Mouse (Mus musculus): Measurements from ENCODE around the gene Efr3b.
A peak's percentile ranks its signal among the peaks of the same experiment; 100 is the strongest.

Efr3b gene

GRCm38 (mm10) chr12:4037511-4037910, 1.2 kb downstream of the Efr3b start:
- no peak for DNase-seq (ENCODE audit: low spot score in 2 of 2)

DNA sequence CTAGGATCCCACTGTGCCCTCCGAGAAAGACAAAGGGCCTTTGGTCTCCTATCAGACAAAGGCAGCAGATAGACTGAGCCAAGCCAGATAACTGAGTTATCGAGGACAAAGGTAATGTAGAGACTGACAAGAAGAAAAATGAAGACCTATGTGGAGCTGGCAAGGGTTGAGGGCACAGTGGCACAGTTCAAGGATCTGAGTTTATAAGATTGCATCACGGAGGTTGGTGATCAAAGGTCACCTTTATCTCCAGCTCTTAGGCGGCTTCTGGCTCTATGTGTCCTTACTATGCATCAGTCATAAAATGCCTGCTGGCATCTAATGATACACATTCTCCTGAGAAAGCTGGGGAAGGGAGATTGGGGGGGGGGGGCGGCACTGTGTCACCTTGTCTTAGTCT, 2.6 kb downstream of the Efr3b start:
- no peak for DNase-seq (ENCODE audit: low spot score in 2 of 2)

DNA sequence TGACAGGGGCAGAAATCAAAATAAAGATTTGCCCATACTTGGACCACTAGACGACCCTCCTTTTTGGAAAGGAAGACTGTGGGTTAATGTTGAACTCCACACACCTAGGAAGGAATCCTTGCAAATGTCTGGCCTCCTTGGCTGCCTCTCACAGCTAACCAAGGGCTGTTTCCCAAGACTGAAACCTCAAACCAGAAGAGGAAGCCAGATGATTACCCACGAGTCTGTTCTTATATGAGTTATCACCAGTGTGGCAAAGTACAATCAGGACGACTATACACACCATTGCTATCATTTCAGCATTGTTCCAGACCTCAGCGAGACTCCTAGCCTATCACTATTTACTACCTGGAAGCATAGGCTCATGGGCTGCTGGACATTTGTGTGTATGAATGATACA, 9.7 kb downstream of the Efr3b start:
- DNase-seq (ENCODE audit: low spot score in 2 of 2): no peak

GRCm38 (mm10) chr12:4028516-4028915, 10.2 kb downstream of the Efr3b start:
- DNase-seq (ENCODE audit: low spot score in 2 of 2): peak; percentile 74 to 82

GRCm38 (mm10) chr12:4024356-4024755, 14.4 kb downstream of the Efr3b start:
- DNase-seq (ENCODE audit: low spot score in 2 of 2): peak in 1 of 2 experiments; percentile 31

DNA sequence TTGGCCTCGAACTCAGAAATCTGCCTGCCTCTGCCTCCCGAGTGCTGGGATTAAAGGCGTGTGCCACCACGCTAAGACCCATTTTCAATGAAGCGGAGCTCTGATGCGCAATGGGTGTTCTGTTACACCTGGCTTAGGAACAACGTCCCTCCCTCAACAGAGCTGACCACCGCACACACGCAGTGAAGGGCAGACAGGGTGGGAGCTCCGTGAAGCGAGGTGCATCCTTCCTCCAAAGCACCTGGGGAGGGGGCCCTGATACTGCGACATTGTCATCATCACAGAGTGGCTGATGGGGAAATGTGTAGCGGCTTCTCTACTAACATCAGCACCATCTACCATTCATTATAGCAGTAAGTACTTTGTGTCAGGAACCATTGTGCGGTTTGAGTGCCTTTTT, 15.2 kb downstream of the Efr3b start:
- DNase-seq (ENCODE audit: low spot score in 2 of 2): peak in 1 of 2 experiments; percentile 17

GRCm38 (mm10) chr12:4022845-4023244, 15.9 kb downstream of the Efr3b start:
- peak; percentile 67 to 73 for DNase-seq (ENCODE audit: low spot score in 2 of 2)

- DNase-seq (ENCODE audit: low spot score in 2 of 2): peak in 1 of 2 experiments; percentile 58
Measured at GRCm38 (mm10) chr12:4020505-4020904, 18.2 kb downstream of the Efr3b start.

DNA sequence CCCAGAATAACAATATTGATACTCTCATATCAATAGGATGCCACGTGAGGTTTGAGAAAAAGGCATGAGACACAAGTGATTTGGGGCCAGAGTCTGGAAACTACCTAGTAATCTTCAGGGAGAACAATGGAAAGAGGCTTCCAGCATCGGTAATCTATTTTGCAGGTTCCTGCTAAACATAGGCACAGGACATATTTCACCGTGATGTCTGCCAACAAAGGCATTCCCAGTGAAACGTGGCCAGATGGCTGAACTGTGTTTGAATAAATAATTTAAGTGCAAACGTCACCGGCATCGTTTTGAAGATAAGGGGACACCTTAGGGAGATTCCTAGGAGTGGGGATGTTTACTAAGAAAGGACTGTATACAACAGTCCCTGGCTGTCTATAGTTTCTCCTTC, 22.4 kb downstream of the Efr3b start:
- DNase-seq (ENCODE audit: low spot score in 2 of 2): peak in 1 of 2 experiments; percentile 27

DNA sequence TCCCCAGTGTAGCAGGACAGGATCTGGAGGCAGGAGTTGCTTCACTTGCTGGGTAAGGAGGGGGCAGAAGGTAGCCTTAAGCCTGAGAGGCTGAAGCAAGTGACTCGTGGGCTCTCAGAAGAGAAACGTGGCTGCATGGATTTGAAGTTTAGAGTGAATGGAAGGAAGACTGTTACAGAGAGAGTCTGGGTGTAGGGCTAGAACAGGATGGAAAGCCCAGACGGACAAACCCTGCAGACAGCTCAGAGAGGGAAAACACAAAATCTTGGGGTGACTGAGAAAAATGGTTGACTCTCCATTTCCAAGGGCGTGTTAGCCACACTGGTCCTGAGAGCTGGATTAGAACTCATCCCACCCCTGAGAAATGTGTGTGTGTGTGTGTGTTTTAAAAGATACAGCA, 23.0 kb downstream of the Efr3b start:
- peak in 1 of 2 experiments; percentile 18 for DNase-seq (ENCODE audit: low spot score in 2 of 2)

GRCm38 (mm10) chr12:4015255-4015654, 23.5 kb downstream of the Efr3b start:
- peak in 1 of 2 experiments; percentile 44 for DNase-seq (ENCODE audit: low spot score in 2 of 2)

DNA sequence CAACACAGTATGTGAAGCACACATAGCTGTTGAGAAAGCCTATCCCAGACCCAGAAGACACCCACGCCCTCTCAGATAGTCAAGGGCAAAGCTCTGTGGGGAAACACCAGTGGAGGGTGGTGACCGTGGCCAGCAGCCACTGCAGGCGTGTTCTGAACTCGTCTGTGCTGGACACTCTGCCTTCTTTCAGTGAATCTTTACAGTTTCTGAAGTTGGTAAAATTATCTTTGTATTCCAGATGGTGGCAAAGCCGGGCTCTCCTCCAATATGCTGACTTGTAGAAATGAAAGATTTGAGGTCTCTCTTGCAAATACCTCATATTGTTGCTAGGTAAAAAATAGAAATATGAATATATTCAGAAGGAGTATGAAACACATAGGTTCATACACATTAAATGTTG, 27.0 kb downstream of the Efr3b start:
- DNase-seq (ENCODE audit: low spot score in 2 of 2): peak; percentile 75 to 85

GRCm38 (mm10) chr12:4011301-4011700, 27.4 kb downstream of the Efr3b start:
- DNase-seq (ENCODE audit: low spot score in 2 of 2): no peak

- DNase-seq (ENCODE audit: low spot score in 2 of 2): peak in 1 of 2 experiments; percentile 20
Measured at GRCm38 (mm10) chr12:4008731-4009130, 30.0 kb downstream of the Efr3b start.

DNA sequence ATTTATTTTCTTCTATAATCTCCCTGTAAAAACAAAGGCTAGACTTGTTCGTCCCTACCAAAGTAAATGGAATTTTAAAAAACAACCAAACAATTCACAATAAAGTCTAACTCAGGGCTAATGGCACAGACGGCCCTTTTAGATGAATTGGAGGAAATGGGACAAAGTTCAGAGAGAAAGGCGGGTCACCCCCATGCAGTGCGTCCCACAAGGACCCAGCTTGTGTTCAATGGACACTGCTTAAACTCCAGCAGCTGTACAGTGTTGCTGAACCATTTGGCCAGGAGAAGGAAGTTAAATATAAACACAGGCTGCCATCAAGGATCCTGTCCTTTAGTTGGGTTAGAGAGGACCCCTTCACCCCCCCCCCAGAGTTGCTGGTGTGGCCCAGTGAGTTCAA, 30.9 kb downstream of the Efr3b start:
- DNase-seq (ENCODE audit: low spot score in 2 of 2): peak in 1 of 2 experiments; percentile 22

DNA sequence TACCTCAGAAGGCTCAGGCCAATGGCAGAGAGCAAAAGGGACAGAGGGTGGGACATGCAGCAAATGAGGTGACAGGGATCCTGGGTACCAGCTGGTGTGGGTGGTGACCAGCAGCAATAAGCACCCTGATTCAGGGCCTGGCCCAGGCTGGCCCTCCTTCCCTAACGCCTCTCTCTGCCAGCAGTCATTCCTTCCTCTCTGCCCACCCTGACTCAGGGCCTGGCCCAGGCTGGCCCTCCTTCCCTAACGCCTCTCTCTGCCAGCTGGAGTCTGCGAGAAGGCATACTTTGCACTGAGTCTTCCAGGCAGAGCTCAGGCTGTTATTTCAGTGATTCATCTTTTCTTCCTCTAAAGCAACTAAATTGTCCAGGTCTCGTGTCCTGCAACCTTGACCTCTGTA, 31.5 kb downstream of the Efr3b start:
- peak; percentile 65 to 67 for DNase-seq (ENCODE audit: low spot score in 2 of 2)

GRCm38 (mm10) chr12:4006079-4006478, 32.6 kb downstream of the Efr3b start:
- peak; percentile 75 to 80 for DNase-seq (ENCODE audit: low spot score in 2 of 2)

DNA sequence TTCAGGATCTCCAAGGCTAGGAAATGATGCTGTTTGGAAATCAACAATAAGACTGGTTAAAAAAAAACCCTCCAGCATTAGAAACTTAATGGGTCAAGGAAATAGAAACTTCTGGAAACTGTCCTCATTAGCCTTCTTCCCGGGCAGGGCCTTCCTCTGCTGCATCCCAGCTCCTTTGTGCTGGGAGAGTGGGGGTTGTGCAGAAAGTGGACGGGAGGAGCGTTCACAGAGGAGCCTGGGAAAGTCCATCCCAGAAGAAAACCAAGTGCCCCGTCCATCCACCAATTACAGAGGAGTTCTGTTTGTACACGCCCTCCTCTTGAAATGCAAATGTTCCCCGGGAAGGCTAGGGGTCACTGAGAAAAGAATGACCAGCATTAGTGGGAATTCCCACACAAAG, 34.1 kb downstream of the Efr3b start:
- DNase-seq (ENCODE audit: low spot score in 2 of 2): peak in 1 of 2 experiments; percentile 68

GRCm38 (mm10) chr12:4000406-4000805, 38.3 kb downstream of the Efr3b start:
- DNase-seq (ENCODE audit: low spot score in 2 of 2): peak in 1 of 2 experiments; percentile 21

GRCm38 (mm10) chr12:3996749-3997148, 42.0 kb downstream of the Efr3b start:
- peak in 1 of 2 experiments; percentile 23 for DNase-seq (ENCODE audit: low spot score in 2 of 2)

DNA sequence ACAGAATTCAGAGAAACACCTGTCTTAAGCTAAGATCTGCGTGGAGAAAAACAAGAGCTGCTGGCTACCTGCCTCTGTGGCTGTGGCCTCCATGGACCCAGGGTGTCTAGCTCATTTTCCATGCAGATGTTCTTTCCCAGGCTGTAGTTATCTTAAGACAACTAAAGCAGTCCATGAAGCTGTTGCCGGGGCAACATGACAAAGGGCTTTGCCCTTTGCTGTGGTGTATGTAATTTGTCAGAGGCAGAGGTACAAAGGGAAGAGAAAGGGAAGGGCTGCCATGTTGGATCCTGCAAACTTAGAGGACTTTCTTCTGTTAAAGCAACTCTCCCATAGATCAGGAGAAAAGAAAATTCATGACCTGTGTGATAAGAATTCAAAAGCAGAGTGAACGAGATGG, 47.7 kb downstream of the Efr3b start:
- DNase-seq (ENCODE audit: low spot score in 2 of 2): peak in 1 of 2 experiments; percentile 13

DNA sequence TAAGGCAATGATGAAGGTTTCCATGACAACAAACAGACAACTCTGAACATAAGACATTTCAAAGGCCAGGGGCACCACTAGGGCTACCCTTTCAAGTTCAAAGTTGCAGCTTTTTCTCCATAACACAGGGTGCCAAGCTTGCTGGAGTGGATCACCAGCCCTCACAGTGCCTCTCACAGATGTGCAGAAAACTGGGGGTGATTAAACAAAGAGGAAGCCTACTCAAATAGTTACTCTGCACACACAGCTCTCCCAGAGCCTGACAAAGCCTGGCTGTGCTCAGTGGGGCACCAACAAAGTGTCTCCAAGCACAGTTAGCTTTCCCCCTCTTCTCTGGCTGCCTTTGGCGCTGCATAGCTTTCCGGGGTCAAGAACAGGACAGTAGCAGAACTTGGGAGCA, 48.8 kb downstream of the Efr3b start:
- DNase-seq (ENCODE audit: low spot score in 2 of 2): peak in 1 of 2 experiments; percentile 21

DNA sequence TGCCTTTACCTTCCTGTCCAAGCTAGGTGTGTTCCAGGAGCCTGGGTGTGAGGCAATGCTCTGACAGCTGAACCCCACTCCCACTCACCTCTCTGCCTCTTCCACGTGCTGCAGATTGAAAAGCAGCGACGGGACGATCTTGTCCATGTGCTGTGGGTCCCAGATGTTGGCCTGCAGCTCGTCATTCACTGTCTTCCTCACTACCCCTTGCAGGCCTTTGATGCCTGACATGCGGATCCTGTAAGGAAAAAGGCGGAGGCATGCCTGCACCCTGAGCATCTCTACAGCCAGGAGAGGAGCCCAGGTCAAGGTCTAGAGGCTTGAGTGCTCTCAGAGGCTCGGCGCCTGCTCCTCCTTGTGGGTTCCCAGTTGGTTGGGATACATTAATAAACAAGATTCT, 54.3 kb downstream of the Efr3b start:
- peak in 1 of 2 experiments; percentile 20 for DNase-seq (ENCODE audit: low spot score in 2 of 2)

- peak; percentile 88 to 89 for DNase-seq (ENCODE audit: low spot score in 2 of 2)
Measured at GRCm38 (mm10) chr12:3983736-3984135, 55.0 kb downstream of the Efr3b start.
